Mouse (Mus musculus): ENCODE measurements around the gene Ermap. TPM values are rescaled to one million over a fixed set of nuclear protein-coding genes. Genes with fewer than 3 reads are reported as not detected.

Ermap gene
- polyA plus RNA-seq, 1 experiment from 2014 or later: 26.7 TPM

- 70% methylated on average over 3 of the region's 3 CpGs for WGBS
- Histone ChIP-seq H3K27me3 (replicated peaks) (no peaks in the 10 kb centered on the region), H3K4me3 (no peak overlapping the region), H3K36me3 (no peaks in the 10 kb centered on the region), H3K4me2 (no peak overlapping the region), H3K4me1 (replicated peaks) (no peaks in the 10 kb centered on the region), H3K9me3 (replicated peaks) (no peaks in the 10 kb centered on the region; the same call in 1 of the 2 replicates), H3K9ac (no peak overlapping the region), H3K27ac (ENCODE audit: poor library complexity, severe bottlenecking) (no peak overlapping the region)
- no peak for ATAC-seq (ENCODE audit: insufficient number of reproducible peaks, low FRiP score)
These were observed 28.5 kb downstream of the Ermap start for GRCm38 (mm10) chr4:119161358-119161757.

GRCm38 (mm10) chr4:119157891-119158290, 31.9 kb downstream of the Ermap start:
- Histone ChIP-seq H3K36me3 (no peaks in the 10 kb centered on the region), H3K4me2 (no peak overlapping the region), H3K4me1 (replicated peaks) (no peaks in the 10 kb centered on the region), H3K9ac (no peak overlapping the region), H3K27ac (ENCODE audit: poor library complexity, severe bottlenecking) (no peak overlapping the region), H3K27me3 (replicated peaks) (no peaks in the 10 kb centered on the region), H3K9me3 (replicated peaks) (no peaks in the 10 kb centered on the region; the same call in 1 of the 2 replicates), H3K4me3 (no peak overlapping the region)
- ATAC-seq (ENCODE audit: insufficient number of reproducible peaks, low FRiP score): no peak
- 67% methylated on average over 5 of the region's 5 CpGs for WGBS

GRCm38 (mm10) chr4:119157186-119157585, 32.6 kb downstream of the Ermap start:
- Histone ChIP-seq H3K27ac (ENCODE audit: poor library complexity, severe bottlenecking) (no peak overlapping the region), H3K4me1 (replicated peaks) (no peaks in the 10 kb centered on the region), H3K4me3 (no peak overlapping the region), H3K9ac (no peak overlapping the region), H3K27me3 (replicated peaks) (no peaks in the 10 kb centered on the region), H3K4me2 (no peak overlapping the region), H3K36me3 (no peaks in the 10 kb centered on the region), H3K9me3 (replicated peaks) (no peaks in the 10 kb centered on the region; the same call in 1 of the 2 replicates)
- WGBS: 37% methylated on average over 2 of the region's 2 CpGs
- no peak for ATAC-seq (ENCODE audit: insufficient number of reproducible peaks, low FRiP score)

GRCm38 (mm10) chr4:119148741-119149140, 41.1 kb downstream of the Ermap start:
- Histone ChIP-seq H3K9ac (no peak overlapping the region), H3K27me3 (replicated peaks) (peaks cover 31% of the 10 kb centered on the region), H3K4me1 (replicated peaks) (peaks cover 9% of the 10 kb centered on the region; the same call in 1 of the 2 replicates), H3K9me3 (replicated peaks) (no peaks in the 10 kb centered on the region), H3K4me3 (no peak overlapping the region), H3K27ac (ENCODE audit: poor library complexity, severe bottlenecking) (no peak overlapping the region), H3K36me3 (no peaks in the 10 kb centered on the region), H3K4me2 (no peak overlapping the region)
- WGBS: 68% methylated on average over 11 of the region's 11 CpGs
- no peak for ATAC-seq (ENCODE audit: insufficient number of reproducible peaks, low FRiP score)

GRCm38 (mm10) chr4:119147347-119147746, 42.5 kb downstream of the Ermap start:
- H3K36me3 ChIP-seq: no peaks in the 10 kb centered on the region
- no peak for ATAC-seq (ENCODE audit: insufficient number of reproducible peaks, low FRiP score)
- no peak overlapping the region for H3K27ac ChIP-seq (ENCODE audit: poor library complexity, severe bottlenecking)
- peaks cover 31% of the 10 kb centered on the region for H3K27me3 ChIP-seq (replicated peaks)
- H3K9me3 ChIP-seq (replicated peaks): no peaks in the 10 kb centered on the region
- WGBS: 78% methylated on average over 5 of the region's 5 CpGs
- no peak overlapping the region for H3K9ac ChIP-seq
- H3K4me2 ChIP-seq: no peak overlapping the region
- H3K4me3 ChIP-seq: no peak overlapping the region
- peaks cover 9% of the 10 kb centered on the region; the same call in 1 of the 2 replicates for H3K4me1 ChIP-seq (replicated peaks)

- Histone ChIP-seq H3K27ac (ENCODE audit: poor library complexity, severe bottlenecking) (no peak overlapping the region), H3K9ac (no peak overlapping the region), H3K4me3 (no peak overlapping the region), H3K4me2 (no peak overlapping the region), H3K9me3 (replicated peaks) (no peaks in the 10 kb centered on the region), H3K27me3 (replicated peaks) (peaks cover 29% of the 10 kb centered on the region), H3K36me3 (no peaks in the 10 kb centered on the region), H3K4me1 (replicated peaks) (peaks cover 9% of the 10 kb centered on the region; the same call in 1 of the 2 replicates)
- no peak for ATAC-seq (ENCODE audit: insufficient number of reproducible peaks, low FRiP score)
- 86% methylated on average over 7 of the region's 7 CpGs for WGBS
These were observed 43.0 kb downstream of the Ermap start for GRCm38 (mm10) chr4:119146816-119147215.

- H3K4me3 ChIP-seq: peak overlapping the region; percentile 14; the same call in 1 of the 2 replicates
- peaks cover 12% of the 10 kb centered on the region for H3K36me3 ChIP-seq
- peak; percentile 80 for ATAC-seq (ENCODE audit: insufficient number of reproducible peaks, low FRiP score)
- H3K4me2 ChIP-seq: peak overlapping the region; percentile 54
- 25% methylated on average over 24 of the region's 24 CpGs for WGBS
- H3K27ac ChIP-seq (ENCODE audit: poor library complexity, severe bottlenecking): no peak overlapping the region
- no peak overlapping the region for H3K9ac ChIP-seq
- peaks cover 11% of the 10 kb centered on the region for H3K4me1 ChIP-seq (replicated peaks)
- H3K9me3 ChIP-seq (replicated peaks): no peaks in the 10 kb centered on the region
- H3K27me3 ChIP-seq (replicated peaks): peaks cover 4% of the 10 kb centered on the region
These were observed 47.5 kb downstream of the Ermap start for GRCm38 (mm10) chr4:119142230-119142871.

- Histone ChIP-seq H3K4me2 (0 out of 2 replicates have a peak overlapping the region, but pooled peaks have one; percentile 5), H3K9ac (no peak overlapping the region), H3K27ac (ENCODE audit: poor library complexity, severe bottlenecking) (peak overlapping the region; percentile 42), H3K4me1 (replicated peaks) (peaks cover 11% of the 10 kb centered on the region), H3K27me3 (replicated peaks) (peaks cover 2% of the 10 kb centered on the region), H3K9me3 (replicated peaks) (no peaks in the 10 kb centered on the region), H3K4me3 (no peak overlapping the region), H3K36me3 (peaks cover 24% of the 10 kb centered on the region)
- ATAC-seq (ENCODE audit: insufficient number of reproducible peaks, low FRiP score): no peak
- 30% methylated on average over 10 of the region's 10 CpGs for WGBS
These were observed 48.6 kb downstream of the Ermap start for GRCm38 (mm10) chr4:119141191-119141590.

- H3K4me3 ChIP-seq: no peak overlapping the region
- WGBS: 44% methylated on average over 3 of the region's 3 CpGs
- no peak overlapping the region for H3K9ac ChIP-seq
- peaks cover 11% of the 10 kb centered on the region for H3K4me1 ChIP-seq (replicated peaks)
- H3K27me3 ChIP-seq (replicated peaks): peaks cover 2% of the 10 kb centered on the region; the same call in 1 of the 2 replicates
- H3K9me3 ChIP-seq (replicated peaks): no peaks in the 10 kb centered on the region
- H3K27ac ChIP-seq (ENCODE audit: poor library complexity, severe bottlenecking): no peak overlapping the region
- no peak for ATAC-seq (ENCODE audit: insufficient number of reproducible peaks, low FRiP score)
- no peak overlapping the region for H3K4me2 ChIP-seq
- peaks cover 34% of the 10 kb centered on the region for H3K36me3 ChIP-seq
These were observed 49.7 kb downstream of the Ermap start for GRCm38 (mm10) chr4:119140126-119140525.

GRCm38 (mm10) chr4:119138776-119139175, 51.0 kb downstream of the Ermap start:
- H3K9ac ChIP-seq: no peak overlapping the region
- H3K9me3 ChIP-seq (replicated peaks): no peaks in the 10 kb centered on the region
- no peak overlapping the region; the same call in 1 of the 2 replicates for H3K4me2 ChIP-seq
- no peak overlapping the region for H3K27ac ChIP-seq (ENCODE audit: poor library complexity, severe bottlenecking)
- H3K27me3 ChIP-seq (replicated peaks): no peaks in the 10 kb centered on the region
- no peak for ATAC-seq (ENCODE audit: insufficient number of reproducible peaks, low FRiP score)
- WGBS: 64% methylated on average over 8 of the region's 8 CpGs
- H3K4me1 ChIP-seq (replicated peaks): peaks cover 11% of the 10 kb centered on the region
- H3K4me3 ChIP-seq: no peak overlapping the region
- H3K36me3 ChIP-seq: peaks cover 48% of the 10 kb centered on the region

- Histone ChIP-seq H3K9ac (peak overlapping the region; percentile 58), H3K27ac (ENCODE audit: poor library complexity, severe bottlenecking) (peak overlapping the region; percentile 35; the same call in 1 of the 2 replicates), H3K4me2 (peak overlapping the region; percentile 35), H3K4me1 (replicated peaks) (peaks cover 11% of the 10 kb centered on the region), H3K9me3 (replicated peaks) (no peaks in the 10 kb centered on the region), H3K36me3 (peaks cover 54% of the 10 kb centered on the region), H3K4me3 (no peak overlapping the region), H3K27me3 (replicated peaks) (no peaks in the 10 kb centered on the region)
- 12% methylated on average over 18 of the region's 18 CpGs for WGBS
- ATAC-seq (ENCODE audit: insufficient number of reproducible peaks, low FRiP score): peak; percentile 56
These were observed 51.6 kb downstream of the Ermap start for GRCm38 (mm10) chr4:119138171-119138570.

All from heart, embryonic 12.5 days (tissue).